Mouse (Mus musculus) heart, adult 2 months (tissue): ENCODE data around the gene Rpl29.

Source experiments
- CTCF ChIP-seq: fragments of 200-600 bp; IDR thresholded peaks from 2 replicates; pipeline ENCODE4 v1.8.1; 2022; ENCODE audit warnings: antibody characterized with exemption, mild to moderate bottlenecking, moderate library complexity
- EP300 ChIP-seq: fragments of 200-500 bp; IDR thresholded peaks from 2 replicates; pipeline ENCODE4 v1.6.1; 2011; ENCODE audit warnings: low read depth, low read length, control low read depth; ENCODE audit not compliant: insufficient read depth
- POLR2A ChIP-seq: fragments of 200-500 bp; IDR thresholded peaks from 2 replicates; pipeline ENCODE4 v1.6.1; 2011; ENCODE audit warnings: mild to moderate bottlenecking, low read depth, low read length, control low read depth; ENCODE audit not compliant: insufficient read depth

GRCm38 (mm10) chr9:106476002-106476923, 47.0 kb downstream of the Rpl29 start:
- no peak for TF ChIP-seq CTCF
- peak; percentile 53; the same call in 1 of the 2 replicates for TF ChIP-seq POLR2A
- no peak for TF ChIP-seq EP300
